Mouse (Mus musculus) embryonic stem cell, embryonic (primary cell): ENCODE data around the gene Prr9.

Experiments used
- CTCF ChIA-PET, 4 experiments: fragments of 300-600 bp in 2 of 4; fragments of 350-600 bp in 2 of 4; sonication (Branson Sonifier 250); formaldehyde crosslinking; loops; one replicate each; lab custom pipeline; 2022; ENCODE audit warnings: inconsistent platforms in 2 of 4; lab: Charles Lee
- POLR2A ChIA-PET, 4 experiments: fragments of 300-600 bp in 2 of 4; fragments of 350-600 bp in 2 of 4; sonication (Branson Sonifier 250); formaldehyde crosslinking; loops; one replicate each; lab custom pipeline; 2022; ENCODE audit warnings: antibody characterized with exemption in 4 of 4, inconsistent platforms in 1 of 4; lab: Charles Lee

Gene Prr9

DNA sequence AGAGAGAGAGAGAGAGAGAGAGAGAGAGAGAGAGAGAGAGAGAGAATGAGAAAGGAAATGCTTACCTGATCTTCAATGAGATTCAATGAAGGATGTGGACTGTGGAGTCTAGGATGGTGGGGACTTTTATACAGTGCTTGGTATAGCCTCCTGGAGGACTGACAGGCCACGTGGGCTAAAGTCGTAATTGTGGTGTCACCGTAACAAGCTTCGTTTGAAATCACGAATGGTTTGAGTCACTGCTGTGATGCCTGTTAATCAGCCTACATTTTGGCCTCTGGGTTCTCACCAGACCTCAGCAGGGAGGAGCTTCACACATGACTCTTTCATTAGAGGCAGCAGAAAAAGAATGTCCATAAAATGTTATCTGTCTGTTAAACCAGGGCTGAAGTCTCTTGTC, at the start of gene Prr9:
Gene Prr9, minus strand, starts transcription at position 101 of the 400 bp plus-strand sequence.
- CTCF ChIA-PET, result no interaction called here

DNA sequence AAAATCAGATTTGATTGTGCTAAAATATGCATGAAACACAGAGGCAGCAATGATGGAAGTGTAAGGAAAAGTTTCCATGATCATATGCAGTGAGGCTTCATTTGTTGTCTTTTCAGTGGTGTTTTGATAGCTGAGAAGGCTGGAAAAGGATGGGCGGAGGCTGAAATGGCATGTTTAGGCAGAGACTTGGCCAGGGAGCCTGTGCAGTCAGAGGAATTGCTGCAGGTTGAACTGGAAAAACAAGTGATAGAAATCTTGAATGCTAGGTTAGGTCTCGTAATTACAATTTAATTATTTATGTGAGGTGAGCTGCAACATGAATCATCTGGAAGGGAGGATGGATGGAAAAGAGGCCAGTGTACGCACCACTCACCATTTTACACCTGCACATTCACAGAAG, 46.1 kb upstream of the Prr9 start:
- CTCF ChIA-PET, result no interaction called here
- POLR2A ChIA-PET, result no interaction called here

More for the DNA sequence above, at the start of gene Prr9:
- POLR2A ChIA-PET, result no interaction called here

DNA sequence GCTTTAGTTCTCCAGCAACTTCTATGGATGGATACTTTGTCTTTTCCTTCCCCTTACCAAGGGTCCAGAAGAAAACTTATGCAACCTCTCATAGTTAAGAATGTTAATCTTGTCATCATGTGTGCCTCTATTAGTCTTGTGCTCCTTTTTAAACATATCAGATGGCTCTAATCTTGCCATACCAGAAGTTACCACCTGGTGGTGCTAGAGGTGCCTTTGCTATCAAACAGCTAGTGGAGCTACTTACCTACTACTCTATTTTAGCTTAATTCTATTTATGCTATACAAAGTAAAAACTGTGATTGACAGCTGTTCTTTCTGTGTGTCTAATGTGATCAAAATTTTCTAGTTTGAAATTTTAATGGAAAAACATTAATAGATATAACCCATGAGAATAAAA, 29.6 kb upstream of the Prr9 start:
- ChIA-PET POLR2A (interaction anchor here in 2 of 4 experiments (0.7 kb wide), 2 partner anchors 34 to 704 kb away, joined by 3 to 4 read pairs; no protein-coding TSS in a partner anchor), CTCF (interaction anchor here (0.5 to 2.3 kb wide), 13 partner anchors 11 to 878 kb away, joined by 3 to 13 read pairs (median 4); partner anchors contain the start of gene Lelp1 (in 1 of the 4))

DNA sequence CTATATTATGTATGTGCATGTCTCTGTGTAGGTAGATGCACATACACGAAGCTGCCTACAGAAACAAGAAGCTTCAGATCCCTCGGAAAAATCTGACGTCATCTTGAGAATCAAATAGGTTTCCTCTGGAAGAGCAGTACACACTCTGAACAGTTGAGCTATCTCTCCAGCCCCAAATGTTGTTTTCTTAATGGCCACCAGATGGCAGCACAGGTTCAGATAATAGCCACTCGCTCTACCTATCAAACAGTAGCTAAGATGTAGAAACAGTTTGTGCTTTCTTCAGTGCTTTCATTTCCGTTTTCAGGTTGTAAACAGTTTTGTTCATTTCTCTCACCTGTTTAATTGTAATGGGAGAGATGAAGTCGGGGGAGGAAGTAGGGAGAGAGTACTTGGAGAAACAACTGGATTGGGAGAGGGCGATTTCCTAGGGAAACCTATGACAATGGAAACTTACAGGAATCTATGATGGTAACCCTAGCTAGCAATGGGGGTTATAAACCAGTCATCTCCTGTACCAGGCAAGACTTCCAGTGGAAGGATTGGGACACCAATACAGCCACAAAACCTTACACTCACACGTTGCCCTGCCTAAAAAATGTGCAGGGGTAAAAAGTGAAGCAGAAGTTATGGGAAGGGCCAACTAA, 27.0 kb upstream of the Prr9 start:
- CTCF ChIA-PET, result interaction anchor here (0.6 to 2.8 kb wide), 37 partner anchors 9 to 1211 kb away, joined by 3 to 14 read pairs (median 4); partner anchors contain the start of gene Lelp1 (in 2 of the 4)

DNA sequence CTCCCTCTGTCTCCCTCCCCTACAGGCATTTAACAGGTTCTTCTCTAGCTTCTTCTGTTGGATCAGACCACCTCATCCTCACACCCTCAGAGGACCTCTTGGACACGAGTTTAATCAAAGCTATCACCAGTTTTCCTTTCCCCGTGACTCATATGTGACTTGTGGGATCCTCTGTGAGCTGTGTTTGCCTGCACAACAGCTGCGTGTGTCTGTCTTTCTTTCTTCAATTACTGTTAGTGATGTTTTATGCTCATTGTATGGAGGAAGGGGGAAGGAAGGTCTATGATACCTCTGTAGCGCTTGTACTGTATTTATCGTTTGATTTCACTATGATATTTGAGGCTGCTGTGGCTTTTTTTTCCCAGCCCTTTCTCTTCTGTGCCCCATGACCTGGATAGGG, 24.2 kb upstream of the Prr9 start:
- ChIA-PET CTCF (interaction anchor here in 3 of 4 experiments (0.5 to 1.0 kb wide), 12 partner anchors 8 to 879 kb away, joined by 3 to 18 read pairs (median 3); no protein-coding TSS in a partner anchor), POLR2A (interaction anchor here in 1 of 4 experiments (0.7 kb wide), 1 partner anchor 12 kb away, joined by 6 read pairs; no protein-coding TSS in a partner anchor)

More for the DNA sequence above, 27.0 kb upstream of the Prr9 start:
- POLR2A ChIA-PET, result no interaction called here

DNA sequence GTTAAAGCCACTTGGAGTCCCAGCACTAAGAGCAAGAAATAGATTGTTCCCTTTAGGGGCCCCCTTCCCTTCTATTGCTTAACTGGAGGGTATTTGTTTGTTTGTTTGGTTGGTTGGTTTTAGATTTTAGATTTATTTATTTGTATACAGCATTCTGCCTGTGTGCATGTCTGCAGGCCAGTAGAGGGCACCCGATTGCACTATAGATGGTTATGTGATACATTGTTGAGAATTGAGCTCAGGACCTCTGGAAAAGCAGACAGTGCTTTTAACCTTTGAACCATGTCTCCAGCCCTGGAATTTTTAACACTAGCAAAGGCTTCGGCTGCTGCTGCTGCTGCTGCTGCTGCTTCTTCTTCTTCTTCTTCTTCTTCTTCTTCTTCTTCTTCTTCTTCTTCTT, 23.7 kb upstream of the Prr9 start:
- CTCF ChIA-PET, result interaction anchor here in 3 of 4 experiments (0.5 to 1.0 kb wide), 12 partner anchors 9 to 779 kb away, joined by 3 to 5 read pairs (median 3); no protein-coding TSS in a partner anchor
- POLR2A ChIA-PET, result interaction anchor here in 1 of 4 experiments (0.7 kb wide), 1 partner anchor 13 kb away, joined by 6 read pairs; no protein-coding TSS in a partner anchor

DNA sequence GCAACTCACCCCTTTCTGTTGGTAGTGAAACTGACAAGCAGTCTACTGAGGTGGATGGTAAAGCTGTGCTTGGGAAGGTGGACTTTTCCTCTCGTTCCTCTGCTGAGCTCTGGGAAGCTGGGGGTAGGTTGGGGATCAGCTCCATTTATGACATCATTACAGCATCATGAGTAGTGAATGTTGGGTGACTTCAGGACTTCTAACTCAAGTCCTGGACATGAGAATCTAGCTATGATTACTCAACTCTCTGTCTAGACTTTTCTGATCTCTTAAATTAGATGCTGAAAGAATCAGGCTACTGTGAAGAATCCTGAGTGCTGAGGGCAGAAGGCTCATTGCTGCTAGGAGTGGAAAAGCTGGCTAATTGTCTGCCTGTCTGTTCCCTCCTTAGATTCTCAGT, 18.9 kb upstream of the Prr9 start, which contains the start of gene Lelp1:
Gene Lelp1, minus strand, starts transcription at position 101 of the 400 bp plus-strand sequence.
- ChIA-PET CTCF (interaction anchor here (0.8 to 1.5 kb wide), 5 partner anchors 8 to 889 kb away, joined by 3 to 5 read pairs (median 3); no protein-coding TSS in a partner anchor), POLR2A (no interaction called here)

DNA sequence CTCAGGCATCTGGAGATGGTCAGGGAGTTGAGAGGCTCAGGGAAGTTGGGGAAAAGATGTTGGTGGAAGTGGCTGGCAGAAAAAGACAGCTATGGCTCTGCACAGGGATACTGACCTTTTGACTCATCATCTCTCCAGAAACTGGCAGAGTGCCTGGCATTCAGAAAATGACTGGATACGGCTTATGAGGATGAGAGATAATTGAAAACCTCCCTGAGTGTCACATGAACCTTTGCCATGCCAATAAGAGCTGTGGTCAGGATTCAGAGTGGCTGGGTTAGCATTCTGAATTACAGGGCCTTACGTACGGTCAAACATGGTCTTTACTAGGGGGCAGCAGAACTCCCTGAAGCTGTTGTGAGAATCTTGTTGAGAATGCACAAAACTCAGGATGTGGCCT, 2.8 kb downstream of the Prr9 start:
- ChIA-PET POLR2A (no interaction called here), CTCF (no interaction called here)

DNA sequence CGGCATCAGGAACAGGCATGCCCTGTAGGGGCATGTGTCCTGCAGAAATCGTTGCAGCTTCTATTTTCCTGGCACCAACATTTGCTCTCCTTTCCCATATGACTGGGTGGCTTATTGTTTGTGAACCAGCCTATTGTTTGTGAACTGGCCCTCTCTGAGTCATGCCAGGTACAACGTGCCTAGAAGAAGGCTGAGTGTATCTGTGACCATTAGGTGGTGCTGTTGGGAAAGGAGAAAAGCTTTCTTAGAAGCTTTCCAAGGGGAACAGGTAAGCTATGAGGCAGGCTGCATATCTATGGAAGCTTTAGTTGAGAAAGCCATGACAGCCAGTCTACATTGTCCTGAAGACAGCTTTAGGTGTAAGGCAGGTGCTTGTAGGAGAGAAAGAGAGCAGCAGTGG, 5.8 kb downstream of the Prr9 start:
- CTCF ChIA-PET, result interaction anchor here (0.5 to 2.2 kb wide), 14 partner anchors 11 to 656 kb away, joined by 3 to 14 read pairs (median 4); no protein-coding TSS in a partner anchor
- POLR2A ChIA-PET, result interaction anchor here in 1 of 4 experiments (0.6 kb wide), 1 partner anchor 91 kb away, joined by 7 read pairs; no protein-coding TSS in a partner anchor

DNA sequence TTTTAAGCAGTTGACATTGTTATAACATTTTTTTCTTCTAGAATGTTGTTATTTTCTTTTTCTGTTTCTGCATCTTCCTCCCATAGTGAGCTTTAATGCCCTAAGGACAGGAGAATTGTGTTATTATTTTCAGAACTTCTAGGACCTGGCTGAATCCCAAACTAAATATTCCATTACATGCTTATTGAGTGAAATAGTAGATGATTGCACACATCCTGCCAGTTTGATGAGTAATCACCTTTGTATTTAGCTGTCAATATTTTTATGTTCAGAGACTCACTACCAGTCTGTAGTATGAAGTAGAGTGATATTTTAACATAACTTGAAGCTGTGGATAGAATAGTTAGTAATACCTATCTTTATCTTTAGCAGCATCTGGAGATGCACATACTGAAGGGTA, 12.2 kb downstream of the Prr9 start:
- ChIA-PET CTCF (interaction anchor here in 1 of 4 experiments (0.7 kb wide), 1 partner anchor 10 kb away, joined by 3 read pairs; no protein-coding TSS in a partner anchor), POLR2A (interaction anchor here in 1 of 4 experiments (0.5 kb wide), 1 partner anchor 948 kb away, joined by 3 read pairs; no protein-coding TSS in a partner anchor)

DNA sequence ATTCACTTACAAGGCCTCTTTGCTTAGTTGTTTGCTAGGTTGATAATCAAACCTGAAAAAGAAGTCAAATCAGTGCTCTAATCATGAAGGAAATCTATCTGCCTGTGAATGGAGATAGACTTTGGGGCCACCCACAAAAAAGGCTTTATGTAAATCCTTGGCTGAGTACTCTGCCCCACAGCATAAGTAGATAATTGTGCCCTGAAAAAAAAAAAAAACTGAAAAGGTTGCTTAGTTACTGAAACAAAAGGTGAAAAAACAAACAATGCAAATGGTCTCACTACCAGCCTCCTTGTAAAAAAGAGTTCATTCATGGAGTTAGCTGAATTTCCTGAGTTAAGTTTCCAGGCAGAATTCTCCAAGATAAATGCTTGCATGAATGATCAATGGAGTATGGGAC, 13.0 kb downstream of the Prr9 start:
- POLR2A ChIA-PET, result interaction anchor here in 1 of 4 experiments (0.7 kb wide), 1 partner anchor 10 kb away, joined by 3 read pairs; no protein-coding TSS in a partner anchor
- CTCF ChIA-PET, result no interaction called here

DNA sequence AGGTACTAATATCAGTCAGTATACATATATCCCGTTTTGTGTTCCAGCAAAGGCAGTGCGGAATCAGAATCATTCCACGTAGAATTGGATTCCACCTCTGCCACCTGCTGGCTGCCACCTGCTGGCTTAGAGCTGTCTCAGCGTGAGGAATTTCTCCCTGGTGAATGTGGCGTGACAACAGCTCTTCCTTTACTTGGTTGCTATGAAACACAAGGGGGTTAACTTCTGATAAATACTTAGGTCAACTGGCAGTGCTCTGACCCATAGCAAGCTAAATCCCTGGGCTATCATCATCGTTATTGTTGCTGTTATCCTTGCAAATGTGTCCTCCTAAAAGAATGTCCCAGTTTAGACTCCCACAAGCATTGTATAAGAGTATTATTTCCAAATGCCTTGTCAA, 17.2 kb downstream of the Prr9 start:
- CTCF ChIA-PET, result interaction anchor here in 3 of 4 experiments (0.6 to 1.0 kb wide), 5 partner anchors 11 to 60 kb away, joined by 3 to 6 read pairs (median 6); no protein-coding TSS in a partner anchor
- POLR2A ChIA-PET, result no interaction called here

DNA sequence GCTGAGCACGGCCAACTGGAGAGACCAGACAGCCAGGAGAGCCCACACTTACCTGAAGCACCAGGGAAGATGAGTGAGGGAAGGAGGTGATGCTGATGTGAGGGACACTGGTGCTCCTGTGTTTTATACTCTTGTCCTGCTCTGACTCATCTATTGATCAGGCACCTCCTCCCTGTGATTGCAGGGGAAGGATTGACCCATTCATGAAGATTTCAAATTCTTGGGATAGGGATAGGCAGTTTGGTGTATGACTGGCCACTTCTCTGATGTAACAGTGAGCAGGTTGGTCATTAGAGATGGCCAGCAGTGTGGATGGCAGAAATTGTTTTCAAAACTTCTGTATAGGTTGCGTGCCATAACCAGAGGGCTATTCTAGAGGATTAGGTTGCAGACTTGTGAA, 40.7 kb downstream of the Prr9 start, which contains the start of gene Lor:
Gene Lor, minus strand, starts transcription at position 101 of the 400 bp plus-strand sequence.
- ChIA-PET CTCF (no interaction called here), POLR2A (no interaction called here)

DNA sequence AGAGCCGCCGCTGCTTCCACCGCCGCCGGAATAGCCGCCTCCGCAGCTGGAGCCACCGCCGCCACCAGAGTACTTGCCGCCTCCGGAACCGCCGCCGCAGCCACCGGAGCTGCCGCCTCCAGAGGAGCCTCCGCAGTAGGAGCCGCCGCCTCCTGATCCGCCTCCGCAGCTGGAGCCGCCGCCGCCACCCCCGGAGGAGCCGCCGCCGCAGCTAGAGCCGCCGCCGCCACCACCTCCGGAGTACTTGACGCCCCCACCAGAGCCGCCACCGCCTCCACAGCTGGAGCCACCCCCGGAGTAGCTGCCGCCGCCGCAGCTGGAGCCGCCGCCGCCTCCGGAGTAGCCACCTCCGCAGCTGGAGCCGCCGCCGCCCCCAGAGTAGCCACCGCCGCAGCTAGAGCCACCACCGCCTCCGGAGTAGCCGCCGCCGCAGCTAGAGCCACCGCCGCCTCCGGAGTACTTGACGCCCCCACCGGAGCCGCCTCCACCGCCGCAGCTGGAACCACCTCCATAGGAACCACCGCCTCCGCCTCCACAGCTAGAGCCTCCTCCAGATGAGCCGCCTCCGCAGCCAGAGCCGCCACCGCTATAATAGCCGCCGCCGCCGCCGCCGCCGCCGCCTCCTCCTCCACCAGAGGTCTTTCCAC, 42.3 kb downstream of the Prr9 start:
- ChIA-PET POLR2A (interaction anchor here in 2 of 4 experiments (0.6 to 0.7 kb wide), 2 partner anchors 32 to 71 kb away, joined by 3 to 4 read pairs; no protein-coding TSS in a partner anchor), CTCF (interaction anchor here in 2 of 4 experiments (0.7 to 1.9 kb wide), 2 partner anchors 25 to 779 kb away, joined by 6 to 9 read pairs; no protein-coding TSS in a partner anchor)

DNA sequence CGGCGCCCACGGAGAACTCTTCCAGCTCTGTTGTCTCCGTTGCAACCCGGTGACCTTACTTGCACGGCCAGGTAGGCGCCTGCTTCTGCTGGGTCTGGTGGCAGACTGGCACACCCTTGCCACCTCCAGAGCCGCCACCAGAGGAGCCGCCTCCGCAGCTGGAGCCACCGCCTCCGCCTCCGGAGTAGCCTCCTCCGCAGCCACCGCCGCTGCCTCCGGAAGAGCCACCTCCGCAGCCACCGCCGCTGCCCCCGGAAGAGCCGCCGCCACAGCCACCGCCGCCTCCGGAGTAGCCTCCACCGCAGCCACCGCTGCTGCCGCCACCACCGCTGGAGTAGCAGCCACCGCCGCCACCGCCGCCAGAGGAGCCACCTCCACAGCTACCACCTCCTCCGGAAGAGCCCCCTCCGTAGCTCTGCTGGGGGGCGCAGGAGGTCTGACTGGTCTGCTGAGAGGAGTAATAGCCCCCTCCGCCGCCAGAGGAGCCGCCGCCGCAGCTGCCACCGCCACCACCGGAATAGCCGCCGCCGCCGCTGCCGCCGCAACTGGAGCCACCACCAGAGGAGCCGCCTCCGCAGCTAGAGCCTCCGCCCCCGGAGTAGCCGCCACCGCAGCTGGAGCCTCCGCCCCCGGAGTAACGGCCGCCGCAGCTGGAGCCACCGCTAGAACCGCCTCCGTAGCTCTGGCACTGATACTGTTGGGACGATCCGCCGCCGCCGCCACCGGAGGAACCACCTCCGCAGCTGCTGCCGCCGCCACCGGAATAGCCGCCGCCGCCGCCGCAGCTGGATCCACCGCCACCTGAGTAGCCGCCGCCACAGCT, 43.1 kb downstream of the Prr9 start:
- CTCF ChIA-PET, result interaction anchor here in 3 of 4 experiments (0.7 to 1.9 kb wide), 4 partner anchors 20 to 779 kb away, joined by 3 to 9 read pairs (median 4); no protein-coding TSS in a partner anchor
- POLR2A ChIA-PET, result interaction anchor here in 2 of 4 experiments (0.6 to 0.7 kb wide), 2 partner anchors 31 to 72 kb away, joined by 3 to 4 read pairs; no protein-coding TSS in a partner anchor
